Mouse (Mus musculus) induced T-regulatory cell, adult 2 months (primary cell): ENCODE results near the gene Wdr4.

Experiments
- DNase-seq: peaks from one replicate; pipeline ENCODE4 v3.0.0-alpha.2; 2012; ENCODE audit warnings: low read depth

The Wdr4 gene

DNA sequence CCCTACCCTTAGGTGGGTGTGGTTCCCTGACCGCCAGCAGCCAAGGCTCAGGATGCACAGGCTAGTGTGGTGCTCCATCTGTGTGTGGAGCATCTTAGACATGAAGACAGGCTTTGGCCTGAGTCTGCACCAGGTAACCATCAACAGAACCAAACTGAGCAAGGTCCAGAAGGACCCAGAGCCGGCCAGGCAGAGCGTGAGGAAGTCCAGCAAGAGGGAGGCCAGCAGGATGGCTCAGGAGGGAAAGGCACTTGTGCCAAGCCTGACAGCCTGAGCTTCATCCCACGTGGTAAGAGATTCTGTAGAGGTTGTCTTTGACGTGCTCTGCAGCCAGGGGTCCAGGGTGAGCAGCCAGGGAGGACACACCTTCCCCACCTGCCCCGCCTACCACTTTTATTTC, 22.1 kb downstream of the Wdr4 start:
- no peak for DNase-seq

GRCm38 (mm10) chr17:31494989-31495388, 24.8 kb downstream of the Wdr4 start:
- no peak for DNase-seq

- DNase-seq = peak; percentile 85
These were observed 27.4 kb downstream of the Wdr4 start for GRCm38 (mm10) chr17:31492416-31492815.

- no peak for DNase-seq
These were observed 28.4 kb downstream of the Wdr4 start for GRCm38 (mm10) chr17:31491355-31491754.

GRCm38 (mm10) chr17:31487433-31488060, 32.2 kb downstream of the Wdr4 start:
- no peak for DNase-seq

DNA sequence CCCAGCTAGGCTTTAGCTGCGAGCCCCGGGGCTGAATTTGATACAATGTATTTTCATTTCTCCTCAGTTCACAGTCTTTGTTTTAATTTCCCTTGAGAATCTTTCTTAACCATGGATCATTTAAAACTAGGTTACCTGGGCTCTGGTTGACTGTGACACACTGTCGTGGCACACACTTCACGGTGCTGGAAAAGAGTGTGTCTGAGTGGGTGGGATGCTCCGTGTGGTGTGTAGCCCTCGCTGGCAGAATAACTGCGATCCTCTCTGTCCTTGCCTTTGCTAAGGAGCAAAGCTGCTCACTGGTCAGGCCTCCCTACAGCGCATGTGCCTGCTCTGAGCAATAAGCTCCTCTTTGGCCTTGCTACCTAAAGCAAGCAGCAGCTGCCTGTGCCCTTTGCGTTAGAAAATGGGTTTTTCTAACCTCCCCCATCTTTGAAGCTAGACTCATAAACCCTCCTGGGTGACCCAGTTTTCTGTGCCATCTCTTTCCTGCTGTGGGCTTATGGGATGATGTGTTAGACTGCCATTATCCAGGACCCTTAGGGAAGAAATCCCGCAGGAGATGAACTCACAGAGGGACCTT, 33.1 kb downstream of the Wdr4 start:
- no peak for DNase-seq

DNA sequence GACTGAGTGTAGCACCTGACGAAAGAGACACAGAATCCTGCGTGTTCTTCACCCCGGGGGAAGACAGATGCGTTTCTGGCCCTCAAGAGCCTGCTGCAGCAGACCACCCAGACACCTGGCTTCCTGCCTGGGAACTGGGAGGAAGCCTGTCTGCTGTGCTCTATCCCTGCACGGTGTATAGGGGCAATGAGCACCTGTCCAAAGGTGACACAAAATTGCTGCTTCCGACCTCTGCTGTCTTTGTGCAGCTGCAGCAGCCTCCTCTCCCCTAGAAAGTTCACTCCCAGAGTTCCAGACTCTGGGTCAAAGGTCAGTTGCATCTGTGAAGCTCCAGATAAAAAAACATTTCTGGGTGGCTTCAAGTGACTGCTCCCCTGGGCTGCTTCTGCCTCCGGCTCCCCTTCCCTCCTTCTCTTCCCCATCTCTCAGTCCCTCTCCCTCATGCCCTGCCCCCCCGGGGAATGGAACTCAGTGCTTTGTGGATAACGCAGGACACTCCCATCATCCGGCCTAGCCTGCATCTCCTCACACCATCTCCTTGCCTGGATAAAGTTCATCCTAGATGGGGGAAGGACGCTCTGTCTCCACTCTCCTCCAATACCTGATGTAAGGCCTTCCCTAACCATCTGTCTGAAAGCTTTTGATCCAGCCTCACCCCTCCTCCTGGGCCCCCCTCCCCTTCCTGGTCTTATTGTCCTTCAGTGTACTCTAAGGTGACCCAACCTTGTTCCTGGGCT, 40.5 kb downstream of the Wdr4 start:
- DNase-seq = no peak

DNA sequence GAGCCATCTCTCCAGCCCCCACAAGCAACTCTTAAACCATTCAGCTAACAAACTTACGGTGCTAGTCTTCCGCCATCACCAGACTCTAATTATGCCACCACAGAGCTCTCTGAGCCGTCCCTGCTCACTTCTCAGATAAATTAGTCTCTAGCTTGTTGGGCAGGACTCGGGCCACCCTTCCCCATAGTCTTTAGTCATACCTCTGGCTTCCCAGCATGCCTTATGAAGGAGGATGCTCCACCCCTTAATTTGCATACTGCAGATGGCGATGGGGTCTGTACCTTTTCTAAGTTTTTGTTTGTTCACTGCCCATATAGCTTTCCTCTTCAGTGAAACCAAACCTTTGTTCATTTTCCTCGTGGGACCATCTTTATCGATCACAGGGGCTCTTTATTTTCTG, 41.2 kb downstream of the Wdr4 start:
- no peak for DNase-seq

- no peak for DNase-seq
These were observed 45.4 kb downstream of the Wdr4 start for GRCm38 (mm10) chr17:31474388-31474787.

DNA sequence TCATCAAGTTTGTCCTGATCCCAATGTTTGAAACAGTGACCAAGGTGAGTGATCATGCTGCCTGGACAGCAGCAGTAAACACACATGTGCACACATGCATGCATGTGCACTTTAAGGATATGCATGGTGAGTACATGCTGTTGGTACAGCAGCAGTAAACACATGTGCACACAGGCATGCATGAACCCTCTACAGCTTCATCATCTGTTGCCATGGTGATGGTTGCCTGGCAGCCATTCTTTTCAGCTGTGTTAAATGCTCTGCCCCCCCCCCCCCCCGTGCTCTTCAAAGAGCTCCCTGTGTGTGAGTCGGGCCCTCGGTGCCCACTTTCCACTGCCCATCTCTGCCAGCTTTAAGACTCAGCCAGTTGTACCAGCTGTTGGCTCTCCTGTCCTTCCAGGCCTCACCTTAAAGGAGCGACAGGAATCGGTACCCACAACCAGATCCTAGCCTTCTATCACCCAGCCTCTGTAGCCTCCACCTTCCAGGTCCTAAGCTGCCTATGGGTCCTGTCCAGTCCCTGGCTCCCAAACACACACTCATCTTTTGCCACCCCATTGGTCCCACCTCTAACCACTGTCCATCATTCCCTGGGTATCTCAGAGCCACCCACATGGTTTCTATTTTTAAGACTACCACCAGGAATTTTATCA, 48.9 kb downstream of the Wdr4 start:
- DNase-seq = no peak

GRCm38 (mm10) chr17:31468496-31468895, 51.3 kb downstream of the Wdr4 start:
- DNase-seq = no peak

GRCm38 (mm10) chr17:31466854-31467253, 52.9 kb downstream of the Wdr4 start:
- DNase-seq = peak; percentile 36

DNA sequence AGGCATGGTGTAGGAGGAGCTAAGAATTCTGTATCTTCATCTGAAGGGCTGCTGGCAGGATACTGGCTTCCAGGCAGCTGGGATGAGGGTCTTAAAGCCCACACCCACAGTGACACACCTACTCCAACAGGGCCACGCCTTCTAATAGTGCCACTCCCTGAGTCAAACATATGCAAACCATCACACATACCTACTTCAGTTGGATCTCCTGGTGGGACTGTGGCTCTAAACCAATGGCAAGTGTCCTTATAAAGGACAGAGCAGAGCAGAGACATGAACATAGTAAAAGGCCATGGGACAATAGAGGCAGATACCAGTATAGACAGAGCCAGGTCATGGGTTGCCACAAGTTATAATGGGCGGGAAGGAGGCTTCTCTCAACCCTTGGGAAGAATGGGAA, 57.3 kb downstream of the Wdr4 start:
- DNase-seq = no peak

GRCm38 (mm10) chr17:31460416-31460815, 59.4 kb downstream of the Wdr4 start:
- no peak for DNase-seq

DNA sequence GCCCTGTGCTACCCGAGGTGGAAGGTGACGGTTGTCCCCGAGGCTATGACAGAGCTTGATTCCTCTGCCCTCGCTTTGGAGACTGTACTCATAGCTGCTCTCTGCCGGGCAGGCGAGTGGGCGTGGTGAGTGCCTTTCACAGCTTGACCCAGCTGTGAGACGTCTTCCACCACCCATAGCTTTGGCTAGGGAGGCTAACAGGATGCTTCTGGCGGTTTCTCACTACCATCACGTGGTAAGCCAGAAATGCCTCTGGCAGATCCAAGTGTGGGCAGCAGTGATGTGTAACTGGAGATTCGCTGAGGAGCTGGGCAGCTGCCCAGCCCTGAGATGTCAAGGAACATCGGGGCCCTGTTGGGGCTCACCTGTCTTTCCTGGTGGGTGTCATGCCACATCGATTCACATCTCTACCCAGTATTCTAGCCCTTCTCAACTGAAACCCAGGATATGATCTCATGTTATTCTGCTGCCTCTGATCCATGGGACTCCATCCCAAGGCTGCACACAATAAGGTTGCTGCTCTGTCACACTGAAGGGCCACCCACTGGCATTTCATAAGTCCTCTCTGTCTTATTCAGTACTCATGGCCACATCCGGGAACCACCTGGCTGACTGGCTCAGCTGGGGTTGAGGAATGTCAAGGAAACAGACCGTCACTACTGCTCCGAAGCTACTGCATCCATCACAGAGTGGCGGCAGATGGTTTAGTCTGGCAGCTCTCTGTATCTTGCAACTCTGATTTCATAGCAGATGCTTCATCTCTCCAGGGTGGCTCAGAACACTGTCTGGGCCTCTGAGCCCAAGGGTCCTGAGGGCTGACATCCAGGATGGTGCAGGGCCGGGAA, 62.8 kb downstream of the Wdr4 start:
- DNase-seq = no peak

GRCm38 (mm10) chr17:31454056-31454455, 65.7 kb downstream of the Wdr4 start:
- no peak for DNase-seq

GRCm38 (mm10) chr17:31453476-31453875, 66.3 kb downstream of the Wdr4 start:
- no peak for DNase-seq

- no peak for DNase-seq
These were observed 67.0 kb downstream of the Wdr4 start for GRCm38 (mm10) chr17:31452816-31453215.

DNA sequence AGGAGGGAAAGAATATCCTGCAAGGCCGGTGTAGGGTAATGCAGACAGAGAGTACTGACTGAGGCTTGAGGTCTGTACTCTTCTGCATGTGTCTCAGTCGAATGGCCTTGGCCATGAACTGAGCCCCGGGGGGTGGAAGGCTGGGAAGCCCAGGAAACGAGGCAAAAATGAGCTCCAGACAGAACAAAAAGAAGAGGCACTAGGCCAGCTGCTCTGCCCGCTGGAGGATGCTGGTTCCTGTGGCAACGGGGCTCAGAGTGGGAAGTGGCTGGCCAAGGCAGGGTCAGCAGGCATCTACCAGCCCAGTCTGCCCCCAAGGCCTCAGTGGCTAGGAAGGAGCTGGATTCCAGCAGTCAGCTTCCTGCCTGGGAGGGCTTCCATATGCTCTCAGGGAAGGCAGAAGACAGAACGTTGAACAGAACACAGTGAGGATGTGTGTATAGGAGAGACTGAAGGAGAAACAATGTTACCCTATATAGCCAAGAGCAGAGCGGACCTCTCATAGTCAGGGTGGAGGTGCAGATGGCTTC, 68.5 kb downstream of the Wdr4 start:
- DNase-seq = no peak

- no peak for DNase-seq
These were observed 69.6 kb downstream of the Wdr4 start for GRCm38 (mm10) chr17:31450206-31450605.

DNA sequence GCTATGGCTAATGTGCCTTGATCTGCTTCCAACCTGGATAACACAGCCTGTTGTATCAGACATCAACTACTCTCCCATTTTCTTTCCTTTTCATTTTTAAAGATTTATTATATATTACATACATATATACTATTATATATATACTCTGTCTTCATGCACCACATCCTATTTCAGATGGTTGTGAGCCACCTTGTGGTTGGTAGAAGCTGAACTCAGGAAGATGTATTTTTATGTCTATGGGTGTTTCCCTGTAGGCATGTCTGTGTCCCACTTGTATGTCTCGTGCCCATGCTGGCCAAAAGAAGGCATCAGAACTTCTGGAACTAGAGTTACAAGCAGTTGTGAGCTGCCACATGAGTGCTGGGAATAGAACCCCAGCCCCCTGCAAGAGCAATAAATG, 71.3 kb downstream of the Wdr4 start:
- DNase-seq = peak; percentile 44

- no peak for DNase-seq
These were observed 72.0 kb downstream of the Wdr4 start for GRCm38 (mm10) chr17:31447766-31448165.
